Mouse (Mus musculus): ENCODE data around the gene Rnf38.

DNA sequence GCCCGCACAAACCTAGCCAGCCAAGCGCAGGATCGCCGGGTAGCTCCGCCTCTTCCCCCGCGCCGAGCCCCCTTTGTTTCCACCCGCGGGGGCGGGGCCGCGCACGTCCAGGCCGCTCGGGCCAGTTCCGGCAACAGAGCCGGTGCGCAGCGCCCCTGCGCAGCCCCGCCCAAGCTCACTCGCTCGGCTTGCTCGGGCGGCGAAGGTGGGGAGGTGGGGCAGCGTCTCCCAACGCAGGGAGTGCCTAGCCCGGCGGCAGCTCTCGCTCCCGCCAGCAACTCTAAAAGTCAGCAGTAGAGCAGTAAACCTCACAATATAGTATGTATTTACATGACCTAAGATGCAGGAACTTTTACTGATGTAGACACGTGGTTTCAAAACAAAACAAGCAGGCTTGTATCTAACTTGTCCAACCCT, 65.3 kb downstream of the Rnf38 start:
- TF ChIP-seq CTCF (IDR thresholded peaks at IDR 0.05; ENCODE audit: low read depth) (no peak), EP300 (IDR thresholded peaks at IDR 0.05; ENCODE audit: low read depth) (no peak)

All from liver, embryonic 14.5 days (tissue).